Mouse (Mus musculus): Measurements from ENCODE around the gene Klc1.

The Klc1 gene

GRCm38 (mm10) chr12:111814769-111815762, 56.4 kb downstream of the Klc1 start:
- DNase-seq = no peak

GRCm38 (mm10) chr12:111816528-111816927, 57.9 kb downstream of the Klc1 start:
- peak; percentile 56 for DNase-seq

GRCm38 (mm10) chr12:111816967-111817366, 58.3 kb downstream of the Klc1 start:
- DNase-seq = peak; percentile 35

- DNase-seq = no peak
Observed at GRCm38 (mm10) chr12:111817991-111818390, 59.3 kb downstream of the Klc1 start.

- peak; percentile 57 for DNase-seq
Observed at GRCm38 (mm10) chr12:111819936-111820335, 61.3 kb downstream of the Klc1 start.

GRCm38 (mm10) chr12:111820708-111821107, 62.1 kb downstream of the Klc1 start:
- no peak for DNase-seq

GRCm38 (mm10) chr12:111821931-111822330, 63.3 kb downstream of the Klc1 start:
- DNase-seq = no peak

- no peak for DNase-seq
Observed at GRCm38 (mm10) chr12:111827556-111827955, 68.9 kb downstream of the Klc1 start.

- DNase-seq = no peak
Observed at GRCm38 (mm10) chr12:111829447-111829846, 70.8 kb downstream of the Klc1 start.

GRCm38 (mm10) chr12:111829954-111830353, 71.3 kb downstream of the Klc1 start:
- DNase-seq = no peak

GRCm38 (mm10) chr12:111830375-111830774, 71.7 kb downstream of the Klc1 start:
- DNase-seq = no peak

GRCm38 (mm10) chr12:111832643-111833042, 74.0 kb downstream of the Klc1 start:
- no peak for DNase-seq

- DNase-seq = no peak
Observed at GRCm38 (mm10) chr12:111833457-111833856, 74.8 kb downstream of the Klc1 start.

- DNase-seq = no peak
Observed at GRCm38 (mm10) chr12:111842565-111843433, 84.2 kb downstream of the Klc1 start.

- no peak for DNase-seq
Observed at GRCm38 (mm10) chr12:111843470-111843869, 84.8 kb downstream of the Klc1 start.

- no peak for DNase-seq
Observed at GRCm38 (mm10) chr12:111845953-111846352, 87.3 kb downstream of the Klc1 start.

- no peak for DNase-seq
Observed at GRCm38 (mm10) chr12:111846815-111847214, 88.2 kb downstream of the Klc1 start.

GRCm38 (mm10) chr12:111848300-111848798, 89.7 kb downstream of the Klc1 start:
- DNase-seq = no peak

- DNase-seq = no peak
Observed at GRCm38 (mm10) chr12:111851235-111851634, 92.6 kb downstream of the Klc1 start.

GRCm38 (mm10) chr12:111851745-111852144, 93.1 kb downstream of the Klc1 start:
- DNase-seq = no peak

GRCm38 (mm10) chr12:111853011-111853436, 94.4 kb downstream of the Klc1 start:
- DNase-seq = peak; percentile 61

- no peak for DNase-seq
Observed at GRCm38 (mm10) chr12:111853546-111853945, 94.9 kb downstream of the Klc1 start.

GRCm38 (mm10) chr12:111855448-111855847, 96.8 kb downstream of the Klc1 start:
- no peak for DNase-seq
